Mouse (Mus musculus): ENCODE measurements around the gene Rnf213. TPM values are rescaled to one million over a fixed set of nuclear protein-coding genes. Genes with fewer than 3 reads are reported as not detected.

Rnf213 gene
- polyA plus RNA-seq, 3 experiments from 2014 or later: 33.9 to 48.2 (median 43.3) TPM

GRCm38 (mm10) chr11:119438776-119439175, 45.9 kb downstream of the Rnf213 start:
- no peak for ATAC-seq

DNA sequence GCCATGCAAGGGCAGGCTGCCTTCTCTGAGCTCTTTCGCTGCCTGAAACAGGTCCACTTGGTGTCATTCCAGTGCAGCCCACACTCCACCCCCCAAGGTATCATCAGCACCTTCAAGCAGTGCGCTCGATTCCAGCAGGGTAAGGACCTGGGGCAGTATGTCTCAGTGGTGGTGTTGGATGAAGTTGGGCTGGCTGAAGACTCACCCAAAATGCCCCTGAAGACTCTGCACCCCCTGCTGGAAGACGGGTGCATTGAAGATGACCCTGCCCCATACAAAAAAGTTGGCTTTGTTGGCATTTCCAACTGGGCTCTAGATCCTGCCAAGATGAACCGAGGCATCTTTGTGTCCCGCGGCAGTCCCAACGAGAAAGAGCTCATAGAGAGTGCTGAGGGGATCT, 49.3 kb downstream of the Rnf213 start:
- ATAC-seq: no peak

DNA sequence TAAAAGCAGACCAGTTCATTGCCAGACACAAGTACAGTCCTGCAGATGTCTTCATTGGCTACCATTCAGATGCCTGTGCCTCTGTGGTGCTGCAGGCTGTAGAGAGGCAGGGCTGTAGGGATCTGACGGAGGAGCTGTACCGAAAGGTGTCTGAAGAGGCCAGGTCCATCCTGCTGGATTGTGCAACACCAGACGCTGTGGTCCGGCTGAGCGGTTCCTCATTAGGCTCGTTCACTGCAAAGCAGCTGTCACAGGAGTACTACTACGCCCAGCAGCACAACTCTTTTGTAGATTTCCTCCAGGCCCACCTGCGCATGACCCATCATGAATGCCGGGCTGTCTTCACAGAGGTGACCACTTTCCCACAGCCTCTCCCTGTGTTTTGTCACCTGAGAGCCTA, 50.5 kb downstream of the Rnf213 start:
- no peak for ATAC-seq

DNA sequence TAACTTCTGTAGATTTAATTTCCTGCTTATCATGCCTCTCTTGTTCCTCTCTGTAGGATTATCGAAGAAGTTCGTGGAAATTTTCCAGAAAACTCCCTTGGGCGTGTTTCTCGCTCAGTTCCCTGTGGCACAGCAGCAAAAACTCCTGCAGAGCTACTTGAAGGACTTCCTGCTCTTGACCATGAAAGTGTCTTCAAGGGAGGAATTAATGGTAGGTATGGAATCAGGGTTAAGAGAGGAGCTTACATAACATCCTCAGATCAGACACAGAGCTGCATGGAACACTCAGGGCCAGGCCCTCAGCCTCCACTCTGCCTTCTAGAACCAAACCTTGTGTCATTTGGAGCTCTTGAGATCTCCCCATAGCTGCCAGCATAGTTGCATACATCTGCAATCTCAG, 63.2 kb downstream of the Rnf213 start:
- no peak for ATAC-seq

GRCm38 (mm10) chr11:119477876-119478275, 85.0 kb downstream of the Rnf213 start:
- no peak for ATAC-seq

GRCm38 (mm10) chr11:119490861-119491689, 98.2 kb downstream of the Rnf213 start, which contains the start of gene Endov:
Gene Endov (plus strand): TSS chr11:119491347.
- ATAC-seq: peak; percentile 98

DNA sequence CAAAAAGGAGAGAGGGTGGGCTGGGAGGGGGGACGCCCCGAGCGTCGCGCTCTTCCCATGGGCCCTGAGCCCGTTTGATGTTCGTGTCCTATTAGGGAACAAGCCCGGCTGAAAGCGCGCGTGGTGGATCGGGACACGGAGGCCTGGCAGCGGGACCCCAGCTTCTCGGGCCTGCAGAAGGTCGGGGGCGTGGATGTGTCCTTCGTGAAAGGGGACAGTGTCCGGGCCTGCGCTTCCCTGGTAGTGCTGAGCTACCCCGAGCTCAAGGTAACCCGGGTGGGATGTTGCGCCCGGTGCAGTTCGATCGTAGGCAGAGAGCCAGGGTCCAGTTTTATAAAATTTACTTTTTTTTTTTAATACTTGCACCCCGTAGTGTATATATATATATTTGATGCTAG, 98.8 kb downstream of the Rnf213 start:
- no peak for ATAC-seq

DNA sequence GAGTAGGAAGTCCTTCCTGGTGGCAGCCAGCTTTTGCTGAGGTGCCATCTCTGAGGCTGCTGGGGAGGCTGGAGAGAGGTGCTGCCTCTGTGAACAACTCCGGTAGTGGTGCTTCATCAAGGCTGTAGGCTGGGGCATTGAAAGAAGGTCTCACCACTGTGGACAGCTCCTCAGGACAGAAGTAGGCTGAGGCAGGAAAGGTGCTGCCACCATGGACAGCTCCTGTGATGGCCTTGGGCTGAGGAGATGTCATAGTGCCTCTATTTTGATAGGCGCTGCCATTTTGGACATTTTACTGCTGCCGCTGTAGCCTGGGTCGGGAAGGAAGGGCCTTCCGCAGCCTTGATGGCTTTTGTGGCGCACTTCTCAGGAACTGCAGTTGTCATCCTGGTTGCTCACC, 99.9 kb downstream of the Rnf213 start:
- no peak for ATAC-seq

DNA sequence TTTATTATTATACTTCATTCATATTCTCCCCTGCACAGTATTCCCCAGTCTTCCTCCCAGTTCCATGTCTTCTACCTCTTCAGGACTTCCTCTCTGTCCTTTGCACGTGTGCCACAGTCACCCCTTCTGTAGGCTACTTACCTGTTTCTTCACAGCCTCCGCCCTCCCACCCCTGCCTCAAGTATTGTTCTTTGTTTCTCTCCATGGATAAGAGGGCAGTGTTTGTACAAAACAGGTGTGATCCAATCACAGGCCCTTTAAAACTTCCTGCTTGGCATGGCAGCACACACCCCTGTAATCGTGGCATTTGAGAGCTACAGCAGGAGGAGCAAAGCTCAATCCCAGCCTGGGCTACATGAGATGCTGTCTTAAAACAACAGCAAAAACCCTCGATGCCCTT, 100.6 kb downstream of the Rnf213 start:
- ATAC-seq: no peak

GRCm38 (mm10) chr11:119496147-119496546, 103.2 kb downstream of the Rnf213 start:
- no peak for ATAC-seq

GRCm38 (mm10) chr11:119497451-119497850, 104.6 kb downstream of the Rnf213 start:
- ATAC-seq: no peak

GRCm38 (mm10) chr11:119499297-119499696, 106.4 kb downstream of the Rnf213 start:
- no peak for ATAC-seq

GRCm38 (mm10) chr11:119500011-119500410, 107.1 kb downstream of the Rnf213 start:
- ATAC-seq: no peak

- no peak for ATAC-seq
These were observed 110.8 kb downstream of the Rnf213 start for GRCm38 (mm10) chr11:119503675-119504074.

- ATAC-seq: no peak
These were observed 113.5 kb downstream of the Rnf213 start for GRCm38 (mm10) chr11:119506386-119506785.

DNA sequence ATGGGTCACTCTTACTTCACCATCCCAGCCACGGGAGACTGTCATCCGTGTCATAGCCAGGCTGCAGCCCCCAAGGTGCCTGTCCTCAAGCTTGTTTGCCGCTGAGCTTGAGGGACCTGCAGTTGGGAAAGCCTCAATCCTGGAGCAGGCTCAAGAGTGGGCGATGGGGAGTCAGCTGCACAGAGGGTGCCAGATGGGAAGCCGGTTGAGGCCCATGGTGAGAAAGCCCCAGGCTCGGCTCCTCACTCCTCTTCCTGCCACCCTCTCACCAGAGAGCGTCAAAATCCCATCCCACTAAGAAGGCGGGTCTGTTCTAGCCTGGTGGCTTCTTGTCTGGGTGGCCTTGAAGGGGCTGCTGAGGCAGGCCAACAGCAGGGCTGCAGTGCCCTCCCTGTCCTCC, 114.9 kb downstream of the Rnf213 start:
- no peak for ATAC-seq

DNA sequence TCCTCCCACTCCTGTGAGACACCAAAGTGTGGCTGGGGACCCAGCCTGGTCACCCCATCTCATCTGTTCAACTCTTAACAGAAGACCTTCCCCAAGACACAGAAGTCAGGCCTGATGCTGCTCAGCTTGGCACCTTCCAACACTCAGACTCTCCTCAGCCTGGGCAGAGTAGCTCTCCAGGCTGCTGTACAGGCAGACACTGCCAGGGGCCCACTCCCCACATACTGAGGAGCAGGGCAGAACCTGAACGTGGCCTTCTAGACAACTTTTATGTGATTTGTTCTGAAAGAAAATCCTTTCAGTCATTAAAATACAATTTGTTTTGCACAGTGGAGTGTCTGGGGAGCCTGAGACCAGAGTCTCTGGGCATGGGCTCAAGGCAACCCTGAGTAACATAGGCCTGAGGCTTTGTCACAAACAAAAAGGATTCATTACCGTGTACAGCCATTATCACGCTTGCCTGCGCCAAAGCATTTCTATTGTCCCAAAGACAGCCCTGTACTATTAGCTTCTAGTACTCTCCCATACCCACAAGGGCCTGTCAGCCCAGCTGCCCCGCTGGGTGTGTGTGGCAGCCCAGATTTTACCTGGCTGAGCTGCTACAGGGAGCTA, 116.4 kb downstream of the Rnf213 start:
- no peak for ATAC-seq

DNA sequence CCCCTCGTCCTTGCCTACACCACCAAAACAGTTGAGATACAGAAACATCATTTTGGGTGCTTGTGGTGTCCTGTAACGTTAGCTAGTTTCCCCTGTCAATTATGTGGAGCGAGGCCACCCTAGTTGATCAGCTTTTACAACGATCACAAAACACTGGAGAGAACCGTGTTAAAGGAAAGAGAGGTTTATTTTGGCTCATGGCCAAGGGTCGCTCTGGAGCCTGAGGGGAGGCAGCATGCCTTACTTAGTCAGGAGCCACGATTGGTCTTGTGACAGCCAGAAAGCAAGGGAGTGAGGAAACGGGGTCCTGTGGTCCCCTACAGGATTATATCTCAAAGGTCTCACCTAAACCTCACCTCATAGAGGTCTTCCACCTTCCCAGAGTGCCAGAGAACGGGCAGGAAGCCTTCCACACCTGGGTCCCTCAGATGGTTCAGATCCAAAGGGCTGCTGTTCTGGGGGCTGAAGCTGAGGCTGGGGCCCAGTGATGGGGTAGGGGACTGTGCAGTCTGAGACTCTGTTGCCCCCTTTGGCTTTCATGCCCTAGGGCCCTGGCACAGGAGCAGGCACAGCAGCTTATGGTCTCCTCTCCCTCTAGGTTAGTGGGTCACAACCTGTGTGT, 120.2 kb downstream of the Rnf213 start:
- no peak for ATAC-seq

GRCm38 (mm10) chr11:119514108-119514860, 121.4 kb downstream of the Rnf213 start:
- no peak for ATAC-seq

DNA sequence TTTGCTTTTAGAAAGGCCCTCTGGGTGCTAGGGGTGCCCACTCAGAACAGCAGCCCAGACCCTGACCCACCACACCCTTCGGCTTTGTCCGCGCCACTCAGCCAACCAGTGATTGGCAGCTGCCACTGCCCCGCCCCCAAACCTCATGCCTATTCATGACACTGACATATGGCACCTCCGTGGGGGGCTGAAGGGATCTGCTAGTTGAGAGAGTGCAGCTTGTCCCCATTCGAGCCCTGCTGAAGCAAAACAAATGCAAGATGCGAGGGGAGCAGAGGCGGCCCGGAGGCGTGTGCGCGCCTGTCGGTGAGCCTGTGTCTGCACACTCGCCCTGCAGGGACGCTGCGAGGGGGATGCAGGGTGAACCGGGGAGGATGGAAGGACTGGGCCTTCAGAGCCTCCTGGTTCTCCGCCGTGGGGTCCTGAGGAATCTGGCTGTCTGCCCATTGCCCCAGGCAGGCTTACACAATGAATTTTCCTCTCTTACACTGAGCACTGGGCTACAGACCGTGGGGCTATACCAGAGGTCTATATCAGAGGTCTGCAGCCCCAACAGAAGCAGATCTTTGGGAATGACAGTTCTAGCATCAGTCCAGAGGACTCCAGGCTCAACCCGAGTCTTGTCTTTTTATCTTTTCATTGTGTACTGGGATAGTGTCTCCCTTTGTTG, 122.2 kb downstream of the Rnf213 start:
- ATAC-seq: no peak

DNA sequence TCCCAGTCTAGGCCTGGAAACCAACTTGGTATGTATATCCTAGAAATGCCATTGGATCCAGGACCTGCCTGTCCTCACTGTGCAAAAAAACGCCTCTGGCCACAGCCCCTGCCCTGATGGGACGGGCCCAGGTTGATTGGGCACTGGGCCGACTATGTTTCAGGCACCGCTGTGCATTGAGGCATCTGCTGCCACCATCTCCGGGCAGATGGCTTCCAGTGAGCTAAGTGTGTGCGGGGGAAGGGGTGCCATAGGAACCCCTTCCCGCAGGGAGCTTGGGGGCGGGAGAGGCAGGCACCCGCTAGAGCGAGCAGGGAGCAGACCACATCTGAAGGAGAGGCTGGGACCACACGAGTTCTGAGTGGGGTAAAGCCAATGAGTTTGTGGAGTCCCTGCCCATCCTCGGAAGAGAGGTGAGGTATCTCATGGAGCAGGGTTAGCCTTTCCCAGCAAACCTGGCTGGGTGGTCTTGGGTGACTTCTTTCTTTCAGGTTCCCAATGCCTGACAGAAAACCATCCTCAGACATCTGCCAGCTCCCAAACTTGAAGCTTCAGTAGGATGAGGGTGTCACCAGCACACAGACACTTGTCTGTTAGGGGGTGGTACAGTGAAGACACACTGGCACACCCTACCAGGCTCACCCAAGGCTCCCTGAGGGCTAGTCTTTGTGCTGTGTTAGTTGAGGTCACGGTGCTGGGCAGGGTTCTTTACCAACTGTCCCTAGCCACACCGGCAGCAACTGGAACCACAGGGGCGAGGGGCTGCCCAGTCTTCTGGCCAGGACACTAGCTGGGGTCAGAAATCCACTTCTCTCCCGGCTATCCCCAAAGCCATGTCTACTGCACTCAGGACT, 123.2 kb downstream of the Rnf213 start:
- ATAC-seq: no peak

Measured in inflammation-experienced regulatory T-cells, adult 6 months (primary cell).